Mouse (Mus musculus) small intestine, adult 2 months (tissue): Measurements from ENCODE around the gene Usp18.

ENCODE experiments used
- CTCF ChIP-seq: fragments of 200-500 bp; IDR thresholded peaks from 2 replicates; pipeline ENCODE4 v1.5.1; 2012; ENCODE audit warnings: low read depth, mild to moderate bottlenecking, control low read depth, inconsistent platforms, low read length, moderate library complexity, mixed read lengths; ENCODE audit not compliant: insufficient replicate concordance, insufficient read length; ENCODE audit errors: extremely low read depth
- POLR2A ChIP-seq: fragments of 200-500 bp; IDR thresholded peaks from 2 replicates; pipeline ENCODE4 v1.6.1; 2012; ENCODE audit warnings: low read depth, mild to moderate bottlenecking, control low read depth, inconsistent platforms, low read length, moderate library complexity

DNA sequence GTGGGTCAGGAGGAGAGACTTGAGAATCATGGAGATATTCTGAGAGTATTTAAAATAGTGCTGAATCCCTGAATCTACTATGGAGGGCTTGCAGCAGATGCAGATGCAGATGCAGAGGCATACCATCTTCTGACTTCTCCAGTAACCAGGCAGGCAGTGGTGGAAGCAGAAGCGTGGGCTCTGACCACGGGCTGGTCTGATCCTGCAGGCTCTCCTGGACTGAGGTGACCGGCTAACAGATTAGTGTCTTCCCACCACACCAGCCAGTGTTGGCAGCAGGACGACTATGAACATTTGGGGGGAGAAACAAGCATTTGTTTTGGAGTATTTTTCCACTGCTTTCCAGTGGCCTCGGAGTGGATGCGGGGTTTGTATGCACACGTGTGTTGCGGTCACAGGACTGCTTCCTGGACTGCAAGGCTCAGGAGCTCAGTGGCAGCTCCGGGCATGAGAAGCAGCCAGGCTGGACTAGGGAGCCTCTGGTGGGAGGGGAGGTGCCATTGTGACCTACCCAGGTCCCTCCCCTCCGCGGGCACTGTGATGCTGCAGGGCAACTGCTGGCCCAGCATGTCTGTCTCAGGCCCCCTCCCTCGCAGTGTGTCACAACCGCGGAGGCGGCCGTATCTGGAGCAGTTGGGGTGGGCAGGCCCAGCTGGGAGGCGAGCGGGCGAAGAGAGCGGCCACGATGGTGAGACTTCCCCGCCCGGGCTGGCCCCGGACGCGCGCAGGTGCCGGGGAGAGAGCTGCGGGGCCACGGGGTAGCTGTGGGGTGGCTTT is 35.4 kb upstream of the Usp18 start, which contains the start of gene Tuba8:
- TF ChIP-seq CTCF = no peak
- no peak for TF ChIP-seq POLR2A
